Mouse (Mus musculus) liver, embryonic 12.5 days (tissue): ENCODE measurements around the gene 6330409D20Rik. TPM values are rescaled to one million over a fixed set of nuclear protein-coding genes. Genes with fewer than 3 reads are reported as not detected.

Experiments used
- ATAC-seq: fragments of 200-750 bp; cut with Nextera tagmentation; 2 replicates; pipeline ENCODE4 v1.8.0; 2017; ENCODE audit warnings: moderate number of reproducible peaks, mild to moderate bottlenecking, moderate library complexity
- H3K27ac ChIP-seq: fragments of 300-500 bp; sonication (generic); 2 replicates; pipeline ENCODE4 v1.5.1; 2016; ENCODE audit warnings: mild to moderate bottlenecking
- H3K27me3 ChIP-seq: fragments of 300-500 bp; sonication (generic); replicated peaks from 2 replicates; pipeline ENCODE4 v1.6.1; 2016; ENCODE audit warnings: mild to moderate bottlenecking, moderate library complexity
- H3K36me3 ChIP-seq: fragments of 300-500 bp; sonication (generic); 2 replicates; pipeline ENCODE4 v1.6.1; 2016; ENCODE audit warnings: mild to moderate bottlenecking, moderate library complexity
- H3K4me1 ChIP-seq: fragments of 300-500 bp; sonication (generic); 2 replicates; pipeline ENCODE4 v1.6.1; 2016
- H3K4me2 ChIP-seq: fragments of 300-500 bp; sonication (generic); 2 replicates; pipeline ENCODE4 v1.6.1; 2016; ENCODE audit warnings: mild to moderate bottlenecking, moderate library complexity
- H3K4me3 ChIP-seq: fragments of 300-500 bp; sonication (generic); 2 replicates; pipeline ENCODE4 v1.5.1; 2016; ENCODE audit warnings: mild to moderate bottlenecking, moderate library complexity
- H3K9ac ChIP-seq: fragments of 300-500 bp; sonication (generic); 2 replicates; pipeline ENCODE4 v1.6.1; 2016; ENCODE audit warnings: mild to moderate bottlenecking, moderate library complexity
- H3K9me3 ChIP-seq: fragments of 300-500 bp; sonication (generic); replicated peaks from 2 replicates; pipeline ENCODE4 v1.6.1; 2016; ENCODE audit warnings: mild to moderate bottlenecking, moderate library complexity
- WGBS: fragments of 180-500 bp; shearing (Covaris S2); methylation state at CpG from one replicate; pipeline ENCODE4 v1.1.7; 2016; ENCODE audit not compliant: insufficient replicate concordance; 5-methylcytosine and 5-hydroxymethylcytosine counted together
- polyA plus RNA-seq: library from polyadenylated mRNA; unstranded; fragments of >200 nt; fragmentation: Nextera tagmentation; extraction: Ambion mirVana; gene quantifications from 2 replicates; pipeline ENCODE4 v1.2.1, GENCODE M21; 2016

The 6330409D20Rik gene
- polyA plus RNA-seq, 1 experiment from 2014 or later, result not detected

DNA sequence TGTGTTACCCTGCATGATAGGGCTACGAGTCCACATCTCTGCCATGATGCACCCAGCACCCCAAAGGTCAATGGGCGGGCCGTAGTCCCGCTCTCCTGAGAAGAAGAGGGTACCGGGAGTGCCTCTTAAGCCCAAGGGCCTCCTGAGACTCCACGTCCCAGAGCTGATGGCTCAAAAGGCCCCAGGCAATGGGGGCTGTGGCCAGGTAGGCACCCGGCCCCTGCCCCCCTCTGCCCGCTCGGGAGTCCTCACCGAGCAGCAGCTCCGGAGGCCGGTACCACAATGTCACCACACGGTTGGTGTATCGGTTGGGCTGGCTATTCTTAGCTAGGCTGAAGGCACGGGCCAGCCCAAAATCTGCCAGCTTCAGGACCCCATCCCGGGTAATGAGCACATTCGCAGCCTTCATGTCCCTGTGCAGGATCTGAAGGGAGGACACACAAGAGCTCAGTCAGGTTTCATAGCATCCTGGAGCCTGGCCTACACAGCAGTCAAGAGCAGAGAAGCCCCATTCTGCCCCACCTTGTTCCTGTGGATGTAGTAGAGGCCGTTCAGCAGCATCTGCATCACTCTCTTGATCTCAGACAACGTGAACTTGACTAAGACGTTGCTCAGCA is 31.2 kb downstream of the 6330409D20Rik start:
- Histone ChIP-seq H3K9me3 (no peaks in the 10 kb centered on the region), H3K9ac (no peak overlapping the region), H3K4me3 (no peak overlapping the region), H3K4me1 (peaks cover 40% of the 10 kb centered on the region), H3K4me2 (no peak overlapping the region), H3K36me3 (peaks cover 71% of the 10 kb centered on the region), H3K27me3 (no peaks in the 10 kb centered on the region), H3K27ac (no peak overlapping the region)
- ATAC-seq, result no peak
- 89% methylated on average over 20 of the region's 20 CpGs for WGBS

- Histone ChIP-seq H3K9me3 (no peaks in the 10 kb centered on the region), H3K36me3 (peaks cover 81% of the 10 kb centered on the region), H3K4me2 (no peak overlapping the region), H3K4me3 (no peak overlapping the region), H3K27ac (no peak overlapping the region), H3K27me3 (no peaks in the 10 kb centered on the region), H3K9ac (no peak overlapping the region), H3K4me1 (peaks cover 31% of the 10 kb centered on the region)
- WGBS, result 34% methylated on average over 3 of the region's 3 CpGs
- ATAC-seq, result no peak
These were observed 32.2 kb downstream of the 6330409D20Rik start for GRCm38 (mm10) chr2:32708643-32709042.

GRCm38 (mm10) chr2:32706971-32707370 is 33.8 kb downstream of the 6330409D20Rik start:
- 89% methylated on average over 6 of the region's 6 CpGs for WGBS
- Histone ChIP-seq H3K27me3 (no peaks in the 10 kb centered on the region), H3K36me3 (peaks cover 98% of the 10 kb centered on the region), H3K9ac (no peak overlapping the region), H3K27ac (no peak overlapping the region), H3K4me2 (no peak overlapping the region), H3K9me3 (no peaks in the 10 kb centered on the region), H3K4me3 (no peak overlapping the region), H3K4me1 (peaks cover 30% of the 10 kb centered on the region)
- ATAC-seq, result no peak

DNA sequence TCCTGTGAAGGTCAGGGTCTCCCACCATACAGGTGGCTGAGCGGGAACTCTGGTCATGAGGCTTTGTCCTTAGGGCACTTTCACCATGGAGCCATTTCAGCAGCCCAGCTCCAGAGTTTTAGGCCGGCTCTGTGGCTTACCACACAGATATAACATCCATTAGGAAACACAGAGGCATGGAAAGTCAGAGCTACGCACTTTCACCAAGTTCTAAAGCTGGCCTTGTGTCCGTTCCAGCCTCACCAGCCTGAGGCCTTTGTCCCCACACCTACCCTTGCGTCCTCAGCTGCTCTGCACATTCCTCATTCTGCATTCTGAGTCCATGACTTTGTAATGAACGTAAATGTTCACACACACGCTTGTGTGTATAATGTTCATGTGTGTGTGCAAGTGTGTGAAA is 35.8 kb downstream of the 6330409D20Rik start:
- WGBS, result 90% methylated on average over 7 of the region's 7 CpGs
- no peaks in the 10 kb centered on the region for H3K27me3 ChIP-seq
- no peak for ATAC-seq
- no peak overlapping the region for H3K4me2 ChIP-seq
- no peaks in the 10 kb centered on the region for H3K9me3 ChIP-seq
- no peak overlapping the region for H3K4me3 ChIP-seq
- H3K27ac ChIP-seq, result peak overlapping the region; percentile 59
- peaks cover 83% of the 10 kb centered on the region for H3K36me3 ChIP-seq
- peaks cover 16% of the 10 kb centered on the region for H3K4me1 ChIP-seq
- no peak overlapping the region for H3K9ac ChIP-seq

DNA sequence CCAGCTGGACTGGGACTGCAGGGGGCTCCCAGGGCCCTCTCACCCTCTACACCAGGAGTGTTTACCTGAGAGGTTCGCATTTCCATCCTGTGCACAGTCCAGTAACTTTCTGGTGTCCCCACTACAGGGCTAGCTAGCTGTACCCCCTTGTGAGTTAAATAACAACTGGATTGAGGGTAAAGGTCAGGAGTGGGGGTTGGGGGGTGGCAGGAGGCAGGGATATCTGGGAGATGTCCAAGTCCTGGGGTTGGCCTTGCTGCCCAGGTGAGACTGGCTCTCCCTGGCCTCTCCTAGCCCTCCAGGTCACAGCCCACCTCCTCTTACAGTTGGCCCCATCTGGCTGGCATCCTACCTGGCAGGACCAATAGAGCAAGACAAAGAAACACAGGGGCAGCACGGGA is 36.8 kb downstream of the 6330409D20Rik start, which contains the start of gene Fpgs:
TSS of gene Fpgs (minus strand) at position 125 of the 401 bp plus-strand sequence.
- Histone ChIP-seq H3K27me3 (no peaks in the 10 kb centered on the region), H3K27ac (peak within 1 kb of the TSS; percentile 76), H3K4me1 (peaks cover 10% of the 10 kb centered on the region), H3K36me3 (peaks cover 73% of the 10 kb centered on the region), H3K9me3 (no peaks in the 10 kb centered on the region), H3K4me3 (no peak within 1 kb of the TSS), H3K9ac (no peak within 1 kb of the TSS), H3K4me2 (peak within 1 kb of the TSS; percentile 26; the same call in 1 of the 2 replicates)
- peak; percentile 50 for ATAC-seq
- WGBS, result 69% methylated on average over 2 of the region's 2 CpGs

DNA sequence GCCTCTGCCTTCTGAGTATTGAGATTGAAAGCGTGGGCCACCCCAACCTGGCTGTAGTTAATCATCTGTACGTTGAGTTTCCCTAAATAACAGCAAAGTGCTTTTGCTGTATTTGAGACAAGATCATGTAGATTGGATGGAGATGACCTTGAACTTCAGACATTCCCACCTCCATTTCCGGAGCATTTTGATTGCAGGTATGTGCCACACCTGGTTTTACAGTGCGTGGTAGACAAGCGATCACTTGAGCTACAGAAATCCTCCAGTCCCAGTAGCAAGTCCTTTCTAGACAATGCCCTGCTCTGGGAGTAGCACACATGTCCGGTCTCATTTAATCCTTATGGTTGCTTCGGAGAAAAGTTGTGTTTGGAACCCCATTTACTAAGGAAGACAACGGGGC is 37.8 kb downstream of the 6330409D20Rik start:
- H3K36me3 ChIP-seq, result peaks cover 63% of the 10 kb centered on the region
- no peak for ATAC-seq
- WGBS, result 84% methylated on average over 8 of the region's 8 CpGs
- peaks cover 10% of the 10 kb centered on the region for H3K4me1 ChIP-seq
- H3K9ac ChIP-seq, result no peak overlapping the region
- no peaks in the 10 kb centered on the region for H3K27me3 ChIP-seq
- peak overlapping the region; percentile 26; the same call in 1 of the 2 replicates for H3K4me2 ChIP-seq
- H3K27ac ChIP-seq, result peak overlapping the region; percentile 76; the same call in 1 of the 2 replicates
- H3K4me3 ChIP-seq, result no peak overlapping the region
- no peaks in the 10 kb centered on the region for H3K9me3 ChIP-seq

- no peaks in the 10 kb centered on the region for H3K27me3 ChIP-seq
- peak; percentile 51; the same call in 1 of the 2 replicates for ATAC-seq
- H3K9ac ChIP-seq, result no peak overlapping the region
- no peak overlapping the region for H3K4me2 ChIP-seq
- no peak overlapping the region for H3K4me3 ChIP-seq
- WGBS, result 75% methylated on average over 14 of the region's 14 CpGs
- H3K4me1 ChIP-seq, result peaks cover 10% of the 10 kb centered on the region
- H3K36me3 ChIP-seq, result peaks cover 44% of the 10 kb centered on the region
- peak overlapping the region; percentile 57 for H3K27ac ChIP-seq
- no peaks in the 10 kb centered on the region for H3K9me3 ChIP-seq
These were observed 39.7 kb downstream of the 6330409D20Rik start for GRCm38 (mm10) chr2:32700966-32701743.

GRCm38 (mm10) chr2:32699680-32700079 is 41.1 kb downstream of the 6330409D20Rik start:
- Histone ChIP-seq H3K4me3 (no peak overlapping the region), H3K4me1 (peaks cover 7% of the 10 kb centered on the region), H3K9me3 (no peaks in the 10 kb centered on the region), H3K36me3 (peaks cover 30% of the 10 kb centered on the region), H3K27me3 (no peaks in the 10 kb centered on the region), H3K27ac (no peak overlapping the region), H3K9ac (no peak overlapping the region), H3K4me2 (no peak overlapping the region)
- no peak for ATAC-seq
- WGBS, result 79% methylated on average over 6 of the region's 6 CpGs

DNA sequence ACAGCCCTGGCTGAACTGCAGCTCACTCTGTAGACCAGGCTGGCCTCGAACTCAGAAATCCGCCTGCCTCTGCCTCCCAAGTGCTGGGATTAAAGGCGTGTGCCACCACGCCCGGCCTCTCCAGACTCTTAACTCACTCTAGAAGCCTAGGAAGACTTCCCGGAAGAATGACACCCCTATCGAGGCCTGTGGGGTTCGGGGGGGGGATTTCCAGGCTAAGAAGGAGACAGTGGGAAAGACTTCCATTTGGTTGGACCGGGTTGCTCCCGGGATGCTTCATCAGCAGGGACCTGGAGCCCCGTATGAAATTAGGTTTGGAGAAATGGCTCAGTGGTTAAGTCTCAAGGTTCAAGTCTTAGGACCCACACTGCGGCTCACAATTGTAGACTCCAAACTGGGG is 46.1 kb downstream of the 6330409D20Rik start:
- H3K9me3 ChIP-seq, result no peaks in the 10 kb centered on the region
- H3K9ac ChIP-seq, result no peak overlapping the region
- H3K4me3 ChIP-seq, result peak overlapping the region; percentile 74
- H3K36me3 ChIP-seq, result peaks cover 14% of the 10 kb centered on the region
- peak overlapping the region; percentile 95 for H3K4me2 ChIP-seq
- no peaks in the 10 kb centered on the region for H3K27me3 ChIP-seq
- no peak for ATAC-seq
- H3K4me1 ChIP-seq, result peaks cover 43% of the 10 kb centered on the region
- no peak overlapping the region for H3K27ac ChIP-seq
- 77% methylated on average over 12 of the region's 12 CpGs for WGBS

DNA sequence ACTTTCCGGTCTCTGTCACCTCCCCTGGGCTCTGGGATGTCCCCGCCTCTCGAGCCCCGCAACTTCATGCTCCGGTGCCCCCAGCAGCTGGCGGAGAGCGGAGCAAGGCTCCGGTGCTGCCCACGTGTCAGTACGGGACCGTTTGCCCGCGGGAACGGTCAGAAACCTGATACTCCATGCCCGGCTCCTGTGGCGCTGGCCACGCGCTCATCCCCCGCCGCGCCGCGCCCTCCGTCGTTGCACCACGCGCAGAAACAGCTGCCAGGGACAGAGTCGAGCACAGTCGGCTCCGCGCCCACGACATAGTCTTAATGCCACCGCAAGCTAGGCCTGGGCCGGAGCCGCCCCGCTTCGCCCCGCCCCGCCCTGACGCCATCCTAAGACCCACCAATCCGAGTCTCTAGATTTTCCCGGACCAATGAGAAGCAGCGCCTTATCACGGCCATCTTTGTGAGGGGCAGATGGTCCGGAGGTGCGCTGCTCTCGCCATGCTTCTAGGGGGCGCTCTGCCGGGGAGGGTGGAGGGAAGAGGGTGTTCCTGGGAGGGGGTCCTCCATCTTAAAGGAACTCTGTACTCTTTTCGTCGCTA is 46.9 kb downstream of the 6330409D20Rik start:
- Histone ChIP-seq H3K4me1 (peaks cover 47% of the 10 kb centered on the region), H3K36me3 (peaks cover 17% of the 10 kb centered on the region), H3K27me3 (no peaks in the 10 kb centered on the region), H3K4me2 (peak overlapping the region; percentile 95), H3K9ac (peak overlapping the region; percentile 90), H3K27ac (peak overlapping the region; percentile 83), H3K4me3 (peak overlapping the region; percentile 74), H3K9me3 (no peaks in the 10 kb centered on the region)
- peak; percentile 95 for ATAC-seq
- under 1% methylated on average over 51 of the region's 51 CpGs for WGBS

GRCm38 (mm10) chr2:32693282-32693681 is 47.5 kb downstream of the 6330409D20Rik start:
- H3K9ac ChIP-seq, result peak overlapping the region; percentile 90
- WGBS, result 12% methylated on average over 7 of the region's 7 CpGs
- H3K27ac ChIP-seq, result peak overlapping the region; percentile 83; the same call in 1 of the 2 replicates
- peaks cover 21% of the 10 kb centered on the region for H3K36me3 ChIP-seq
- ATAC-seq, result no peak
- H3K4me1 ChIP-seq, result peaks cover 47% of the 10 kb centered on the region
- no peaks in the 10 kb centered on the region for H3K27me3 ChIP-seq
- H3K4me2 ChIP-seq, result peak overlapping the region; percentile 95
- peak overlapping the region; percentile 74 for H3K4me3 ChIP-seq
- no peaks in the 10 kb centered on the region for H3K9me3 ChIP-seq

GRCm38 (mm10) chr2:32692496-32692895 is 48.3 kb downstream of the 6330409D20Rik start:
- H3K4me1 ChIP-seq, result peaks cover 47% of the 10 kb centered on the region
- H3K27ac ChIP-seq, result no peak overlapping the region
- H3K36me3 ChIP-seq, result peaks cover 29% of the 10 kb centered on the region

More at GRCm38 (mm10) chr2:32692496-32692895, 48.3 kb downstream of the 6330409D20Rik start:
- Histone ChIP-seq H3K4me2 (peak overlapping the region; percentile 95), H3K9me3 (no peaks in the 10 kb centered on the region), H3K4me3 (peak overlapping the region; percentile 74), H3K27me3 (no peaks in the 10 kb centered on the region), H3K9ac (peak overlapping the region; percentile 90)
- ATAC-seq, result no peak
- 90% methylated on average over 14 of the region's 14 CpGs for WGBS
